Mouse (Mus musculus): ENCODE measurements at regions not wholly inside any gene's neighbourhood (a gene's known extent, or its start where the extent isn't known, plus 50 kb on each side); places are given as distances from the start of the nearest gene placed in this dataset.
"Not testable (repeated sequence)": the region's sequence is repeated elsewhere in the genome, so short reads cannot be mapped to it uniquely, and the experiment has no call there.

- not testable (repeated sequence) for H3K79me2 ChIP-seq (ENCODE audit: control insufficient read depth, insufficient read depth, low read length); H3K4me3 ChIP-seq (ENCODE audit: insufficient read depth, low read depth, low read length); DNase-seq (ENCODE audit: extremely low read depth, low read depth, low spot score); H3K36me3 ChIP-seq (ENCODE audit: control insufficient read depth, insufficient read depth, low read length); H3K27ac ChIP-seq (replicated peaks; ENCODE audit: insufficient read depth, low read depth, low read length); H3K27me3 ChIP-seq (ENCODE audit: control insufficient read depth, insufficient read depth, low read length); H3K9ac ChIP-seq (ENCODE audit: low read depth, low read length); H3K4me1 ChIP-seq (ENCODE audit: control insufficient read depth, insufficient read depth, low read length)
- 89% methylated on average over 5 of the region's 5 CpGs for WGBS
Observed at GRCm38 (mm10) chr7:29639591-29639990, 87.2 kb downstream of the Catsperg2 start.

GRCm38 (mm10) chr7:29602356-29602755, 83.9 kb upstream of the Sipa1l3 start:
- 24% methylated on average over 1 of the region's 1 CpGs for WGBS
- no peak for TF ChIP-seq CTCF (IDR thresholded peaks at IDR 0.05; ENCODE audit: low read depth, low read length)
- no peak for TF ChIP-seq POLR2A (IDR thresholded peaks at IDR 0.05; ENCODE audit: extremely low read depth, insufficient read depth, low read length)
- Histone ChIP-seq H3K79me2 (ENCODE audit: control insufficient read depth, insufficient read depth, low read length) (no peaks in the 10 kb centered on the region), H3K4me3 (ENCODE audit: insufficient read depth, low read depth, low read length) (no peak overlapping the region), H3K9ac (ENCODE audit: low read depth, low read length) (no peak overlapping the region), H3K4me1 (ENCODE audit: control insufficient read depth, insufficient read depth, low read length) (no peaks in the 10 kb centered on the region), H3K36me3 (ENCODE audit: control insufficient read depth, insufficient read depth, low read length) (no peaks in the 10 kb centered on the region), H3K27ac (replicated peaks; ENCODE audit: insufficient read depth, low read depth, low read length) (no peak overlapping the region), H3K27me3 (ENCODE audit: control insufficient read depth, insufficient read depth, low read length) (no peaks in the 10 kb centered on the region)
- DNase-seq (ENCODE audit: extremely low read depth, low read depth, low spot score), result peak; percentile 80

GRCm38 (mm10) chr7:29601337-29601736, 82.9 kb upstream of the Sipa1l3 start:
- TF ChIP-seq POLR2A (IDR thresholded peaks at IDR 0.05; ENCODE audit: extremely low read depth, insufficient read depth, low read length) (no peak), CTCF (IDR thresholded peaks at IDR 0.05; ENCODE audit: low read depth, low read length) (no peak)
- no peaks in the 10 kb centered on the region for H3K36me3 ChIP-seq (ENCODE audit: control insufficient read depth, insufficient read depth, low read length)
- DNase-seq (ENCODE audit: extremely low read depth, low read depth, low spot score), result peak; percentile 99
- H3K4me1 ChIP-seq (ENCODE audit: control insufficient read depth, insufficient read depth, low read length), result no peaks in the 10 kb centered on the region
- H3K4me3 ChIP-seq (ENCODE audit: insufficient read depth, low read depth, low read length), result no peak overlapping the region
- H3K79me2 ChIP-seq (ENCODE audit: control insufficient read depth, insufficient read depth, low read length), result no peaks in the 10 kb centered on the region
- no peaks in the 10 kb centered on the region for H3K27me3 ChIP-seq (ENCODE audit: control insufficient read depth, insufficient read depth, low read length)
- H3K27ac ChIP-seq (replicated peaks; ENCODE audit: insufficient read depth, low read depth, low read length), result no peak overlapping the region
- no peak overlapping the region for H3K9ac ChIP-seq (ENCODE audit: low read depth, low read length)
- WGBS, result 17% methylated on average over 6 of the region's 6 CpGs

- H3K4me1 ChIP-seq (ENCODE audit: control insufficient read depth, insufficient read depth, low read length); H3K9ac ChIP-seq (ENCODE audit: low read depth, low read length); H3K36me3 ChIP-seq (ENCODE audit: control insufficient read depth, insufficient read depth, low read length); H3K27ac ChIP-seq (replicated peaks; ENCODE audit: insufficient read depth, low read depth, low read length); H3K27me3 ChIP-seq (ENCODE audit: control insufficient read depth, insufficient read depth, low read length); H3K4me3 ChIP-seq (ENCODE audit: insufficient read depth, low read depth, low read length); H3K79me2 ChIP-seq (ENCODE audit: control insufficient read depth, insufficient read depth, low read length): not testable (repeated sequence)
- peak; percentile 17 for DNase-seq (ENCODE audit: extremely low read depth, low read depth, low spot score)
- peak; percentile 56 for TF ChIP-seq CTCF (IDR thresholded peaks at IDR 0.05; ENCODE audit: low read depth, low read length)
- 29% methylated on average over 7 of the region's 7 CpGs for whole genome bisulfite sequencing
Observed at GRCm38 (mm10) chr7:29597291-29597690, 78.8 kb upstream of the Sipa1l3 start.

GRCm38 (mm10) chr7:29578128-29578527, 59.7 kb upstream of the Sipa1l3 start:
- H3K27me3 ChIP-seq (ENCODE audit: control insufficient read depth, insufficient read depth, low read length), result no peaks in the 10 kb centered on the region
- no peak overlapping the region for H3K4me3 ChIP-seq (ENCODE audit: insufficient read depth, low read depth, low read length)
- WGBS, result 61% methylated on average over 5 of the region's 5 CpGs
- H3K79me2 ChIP-seq (ENCODE audit: control insufficient read depth, insufficient read depth, low read length), result no peaks in the 10 kb centered on the region
- no peak overlapping the region for H3K27ac ChIP-seq (replicated peaks; ENCODE audit: insufficient read depth, low read depth, low read length)
- H3K9ac ChIP-seq (ENCODE audit: low read depth, low read length), result no peak overlapping the region
- TF ChIP-seq POLR2A (IDR thresholded peaks at IDR 0.05; ENCODE audit: extremely low read depth, insufficient read depth, low read length), result no peak
- TF ChIP-seq CTCF (IDR thresholded peaks at IDR 0.05; ENCODE audit: low read depth, low read length), result no peak
- no peaks in the 10 kb centered on the region for H3K4me1 ChIP-seq (ENCODE audit: control insufficient read depth, insufficient read depth, low read length)
- no peak for DNase-seq (ENCODE audit: extremely low read depth, low read depth, low spot score)
- H3K36me3 ChIP-seq (ENCODE audit: control insufficient read depth, insufficient read depth, low read length), result no peaks in the 10 kb centered on the region

GRCm38 (mm10) chr7:29575606-29576005, 57.2 kb upstream of the Sipa1l3 start:
- Histone ChIP-seq H3K4me1 (ENCODE audit: control insufficient read depth, insufficient read depth, low read length) (no peaks in the 10 kb centered on the region), H3K27ac (replicated peaks; ENCODE audit: insufficient read depth, low read depth, low read length) (no peak overlapping the region), H3K27me3 (ENCODE audit: control insufficient read depth, insufficient read depth, low read length) (no peaks in the 10 kb centered on the region), H3K4me3 (ENCODE audit: insufficient read depth, low read depth, low read length) (no peak overlapping the region), H3K36me3 (ENCODE audit: control insufficient read depth, insufficient read depth, low read length) (no peaks in the 10 kb centered on the region), H3K79me2 (ENCODE audit: control insufficient read depth, insufficient read depth, low read length) (no peaks in the 10 kb centered on the region), H3K9ac (ENCODE audit: low read depth, low read length) (no peak overlapping the region)
- TF ChIP-seq CTCF (IDR thresholded peaks at IDR 0.05; ENCODE audit: low read depth, low read length) (no peak), POLR2A (IDR thresholded peaks at IDR 0.05; ENCODE audit: extremely low read depth, insufficient read depth, low read length) (no peak)
- 19% methylated on average over 1 of the region's 1 CpGs for WGBS
- peak; percentile 19 for DNase-seq (ENCODE audit: extremely low read depth, low read depth, low spot score)
